17 mouse cellular contexts compared by ENCODE assay signal in the genomic region with DNA sequence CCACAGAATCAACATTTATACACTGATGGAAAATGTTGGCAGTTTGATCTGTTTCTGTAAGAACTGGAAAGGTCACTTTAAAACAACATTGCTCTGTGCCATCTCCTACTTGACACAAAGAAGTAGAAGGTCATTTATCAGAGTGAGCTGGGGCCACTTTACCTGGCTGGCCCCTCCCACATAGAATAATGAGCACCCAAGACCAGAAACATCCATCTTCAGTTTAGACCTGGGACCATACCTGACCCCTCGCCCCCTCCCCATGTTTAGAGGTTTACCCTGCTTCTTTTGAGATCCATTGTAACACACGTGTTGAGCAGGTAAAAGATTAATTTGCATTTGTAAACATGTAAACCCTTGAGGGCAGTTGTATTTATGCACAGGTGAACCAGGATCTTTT.
"Had no signal": no experiment of that assay in that cellular context is flagged by ENCODE, and none has a peak within 500 bp of the region (broad histone marks: within the 10 kb centered on the region; RNA-seq: fewer than 3 reads in every experiment).

No protein-coding gene starts in this region.

- DNase-seq: lung, adult 18-20 months; lung, embryonic 14.5 days; lung, postnatal 10 days; lung, postnatal 4 days; midbrain, embryonic 14.5 days; retina, postnatal 1 day; right cerebral cortex, adult 18-20 months; right cerebral cortex, postnatal 25 days; right cerebral cortex, postnatal 4 days; spleen, adult 18-20 months; thymus, adult 18-20 months; thymus, postnatal 14 days; thymus, postnatal 36 days had no signal

- H3K4me3 ChIP-seq: midbrain, embryonic 10.5 days; midbrain, embryonic 12.5 days; myocyte had no signal

- H3K4me2 ChIP-seq: lung, embryonic 14.5 days had no signal

- H3K36me3 ChIP-seq: midbrain, embryonic 10.5 days; midbrain, embryonic 12.5 days had no signal

- H3K9ac ChIP-seq: liver, embryonic 14.5 days; lung, embryonic 14.5 days; midbrain, embryonic 12.5 days had no signal

- H3K9me3 ChIP-seq: midbrain, embryonic 10.5 days; midbrain, embryonic 12.5 days had no signal

- H3K27ac ChIP-seq: liver, embryonic 14.5 days; midbrain, embryonic 10.5 days; midbrain, embryonic 12.5 days had no signal
